36 mouse cellular contexts compared by ENCODE assay signal in genomic region chr4:155618321-155618720, GRCm38 (mm10). TPM values are rescaled to one million over a fixed set of nuclear protein-coding genes. Genes with fewer than 3 reads are reported as not detected.
A peak's percentile ranks its signal among the peaks of the same experiment; 100 is the strongest.
DNase-seq lines count a peak whose midpoint lies in the region; ATAC-seq and TF ChIP-seq lines count a peak whose summit lies in the region.
"Had no signal": no experiment of that assay in that cellular context is flagged by ENCODE, and none has a peak within 500 bp of the region (broad histone marks: within the 10 kb centered on the region; RNA-seq: fewer than 3 reads in every experiment).

No protein-coding gene starts in this region.

- no peak overlapping the region for H3K4me2 ChIP-seq in stomach, embryonic 14.5 days (replicated peaks; ENCODE audit: low read depth, low read length)
- no peak overlapping the region for H3K4me2 ChIP-seq in stomach, postnatal 0 days (replicated peaks; ENCODE audit: low read depth)
- H3K4me2 ChIP-seq in liver, embryonic 13.5 days, result no peak overlapping the region
- H3K4me2 ChIP-seq: forebrain, embryonic 13.5 days; hindbrain, embryonic 14.5 days; kidney, embryonic 15.5 days; midbrain, embryonic 13.5 days; neural tube, embryonic 13.5 days had no signal

- ATAC-seq in stomach, embryonic 14.5 days (ENCODE audit: insufficient number of reproducible peaks, insufficient read depth, low FRiP score, low read depth), result 0 out of 2 replicates have a peak, but pooled peaks have one; percentile 18
- no peak for ATAC-seq in stomach, postnatal 0 days (ENCODE audit: low FRiP score, low TSS enrichment)
- peak; percentile 73 for ATAC-seq in liver, embryonic 13.5 days (ENCODE audit: low read depth)
- ATAC-seq in megakaryocyte progenitor cell, adult 5-6 weeks (replicated peaks; ENCODE audit: poor library complexity), result peak; percentile 63
- ATAC-seq: forebrain, embryonic 13.5 days; midbrain, embryonic 13.5 days had no signal

- H3K4me3 ChIP-seq in layer of hippocampus, adult 2 months, result no peak overlapping the region
- no peak overlapping the region for H3K4me3 ChIP-seq in stomach, embryonic 14.5 days (ENCODE audit: low read depth, low read length)
- no peak overlapping the region for H3K4me3 ChIP-seq in stomach, postnatal 0 days (ENCODE audit: low read depth, low read length)
- no peak overlapping the region for H3K4me3 ChIP-seq in liver, embryonic 13.5 days (replicated peaks)
- H3K4me3 ChIP-seq: forebrain, embryonic 13.5 days; heart, embryonic 10.5 days; kidney, embryonic 15.5 days; megakaryocyte, embryonic 14.5 days; midbrain, embryonic 13.5 days; neural tube, embryonic 13.5 days had no signal

- H3K9ac ChIP-seq in stomach, embryonic 14.5 days (replicated peaks; ENCODE audit: low read depth, low read length), result no peak overlapping the region
- H3K9ac ChIP-seq in stomach, postnatal 0 days (ENCODE audit: low read length), result no peak overlapping the region
- H3K9ac ChIP-seq in liver, embryonic 13.5 days, result no peak overlapping the region
- H3K9ac ChIP-seq: forebrain, embryonic 13.5 days; hindbrain, embryonic 14.5 days; kidney, embryonic 15.5 days; midbrain, embryonic 13.5 days; neural tube, embryonic 13.5 days had no signal

- TF ChIP-seq EP300 in stomach, postnatal 0 days (optimal IDR thresholded peaks at IDR 0.05), result no peak

- H3K36me3 ChIP-seq in stomach, embryonic 14.5 days (ENCODE audit: control insufficient read depth, insufficient read depth, low read length), result peaks cover 45% of the 10 kb centered on the region
- H3K36me3 ChIP-seq in stomach, postnatal 0 days (ENCODE audit: control insufficient read depth, insufficient read depth, low read length), result peaks cover 28% of the 10 kb centered on the region
- H3K36me3 ChIP-seq in liver, embryonic 13.5 days, result peaks cover 81% of the 10 kb centered on the region

- no peak for DNase-seq in layer of hippocampus, adult 2 months (ENCODE audit: low spot score in 2 of 2)
- no peak for DNase-seq in layer of hippocampus, adult 9-10 months (ENCODE audit: low spot score)
- DNase-seq in stomach, postnatal 0 days (ENCODE audit: low spot score), result no peak
- DNase-seq in liver, embryonic 13.5 days, result no peak
- DNase-seq in thymus, postnatal 14 days, result no peak
- DNase-seq in heart, postnatal 25 days (ENCODE audit: low spot score), result no peak
- DNase-seq: adrenal gland, postnatal 25 days; B cell, adult 2 months; cerebellum, adult 18-20 months; cerebellum, postnatal 14 days; gastrocnemius, postnatal 25 days; kidney, adult 18-20 months; kidney, postnatal 4 days; lung, postnatal 36 days; right cerebral cortex, postnatal 25 days had no signal

- intact Hi-C loops in heart, postnatal 25 days (cut with DNase I), result no loop called here

- no peaks in the 10 kb centered on the region for H3K27me3 ChIP-seq in stomach, embryonic 14.5 days (ENCODE audit: control insufficient read depth, insufficient read depth, low read length)
- H3K27me3 ChIP-seq in stomach, postnatal 0 days (ENCODE audit: control insufficient read depth, insufficient read depth, low read length), result no peaks in the 10 kb centered on the region
- H3K27me3 ChIP-seq in liver, embryonic 13.5 days, result no peaks in the 10 kb centered on the region
- H3K27me3 ChIP-seq: forebrain, embryonic 13.5 days; kidney, embryonic 15.5 days; megakaryocyte, embryonic 14.5 days; midbrain, embryonic 13.5 days; neural tube, embryonic 13.5 days had no signal

- peak overlapping the region; percentile 43 for H3K27ac ChIP-seq in layer of hippocampus, adult 2 months
- H3K27ac ChIP-seq in stomach, embryonic 14.5 days (ENCODE audit: low read length), result no peak overlapping the region
- H3K27ac ChIP-seq in stomach, postnatal 0 days (replicated peaks), result no peak overlapping the region
- no peak overlapping the region for H3K27ac ChIP-seq in liver, embryonic 13.5 days
- H3K27ac ChIP-seq: forebrain, embryonic 13.5 days; heart, embryonic 10.5 days; hindbrain, embryonic 14.5 days; kidney, embryonic 15.5 days; midbrain, embryonic 13.5 days; neural tube, embryonic 13.5 days had no signal

- H3K9me3 ChIP-seq in stomach, embryonic 14.5 days (ENCODE audit: control insufficient read depth, low read depth, low read length), result no peaks in the 10 kb centered on the region
- no peaks in the 10 kb centered on the region for H3K9me3 ChIP-seq in stomach, postnatal 0 days (ENCODE audit: control insufficient read depth, low read length)
- H3K9me3 ChIP-seq in liver, embryonic 13.5 days (replicated peaks), result no peaks in the 10 kb centered on the region
- H3K9me3 ChIP-seq: forebrain, embryonic 13.5 days; heart, embryonic 10.5 days; kidney, embryonic 15.5 days; megakaryocyte, embryonic 14.5 days; midbrain, embryonic 13.5 days; neural tube, embryonic 13.5 days had no signal

- H3K4me1 ChIP-seq in stomach, embryonic 14.5 days (ENCODE audit: control insufficient read depth, insufficient read depth, low read length), result no peaks in the 10 kb centered on the region
- no peaks in the 10 kb centered on the region for H3K4me1 ChIP-seq in stomach, postnatal 0 days (replicated peaks; ENCODE audit: control insufficient read depth, insufficient read depth)
- peaks cover 19% of the 10 kb centered on the region for H3K4me1 ChIP-seq in liver, embryonic 13.5 days (replicated peaks)
- H3K4me1 ChIP-seq: heart, embryonic 10.5 days had no signal

- no peak for TF ChIP-seq CTCF in layer of hippocampus, adult 2 months (conservative IDR thresholded peaks at IDR 0.05)
- TF ChIP-seq CTCF in stomach, postnatal 0 days (IDR thresholded peaks at IDR 0.05; ENCODE audit: low read depth), result no peak

- 89% methylated on average over 5 of the region's 5 CpGs for WGBS in stomach, embryonic 14.5 days
- 93% methylated on average over 5 of the region's 5 CpGs for WGBS in stomach, postnatal 0 days
- 47% methylated on average over 5 of the region's 5 CpGs for WGBS in liver, embryonic 13.5 days (ENCODE audit: insufficient replicate concordance)

RNA-seq across cellular contexts. Expression of gene Cdk11b, which starts 6.3 kb away (rescaled TPM):
- 10 to 100 TPM; 43.6 to 48.8 TPM for total RNA-seq in layer of hippocampus, adult 2 months (2021)
- 57.0 and 57.3 TPM in 2 replicates for polyA plus RNA-seq in stomach, embryonic 14.5 days (2014; fragmentation: Nextera tagmentation; extraction: Ambion mirVana)
- polyA plus RNA-seq in stomach, postnatal 0 days (2015; fragmentation: Nextera tagmentation; extraction: Ambion mirVana), result 39.5 and 46.9 TPM in 2 replicates
- 30.6 and 36.2 TPM in 2 replicates for polyA plus RNA-seq in liver, embryonic 13.5 days (2015; fragmentation: Nextera tagmentation; extraction: Ambion mirVana)
- 34.5 and 39.3 TPM in 2 replicates for total RNA-seq in megakaryocyte progenitor cell, adult 5-6 weeks (2015)
- total RNA-seq in megakaryocyte progenitor cell, adult 5-6 weeks (2017), result 50.7 and 56.0 TPM in 2 replicates
- 10 to 100 TPM; 29.2 to 30.3 TPM for total RNA-seq in heart, postnatal 25 days (2021)

RNA-seq across cellular contexts. Expression of gene Slc35e2, which starts 17.1 kb away (rescaled TPM):
- total RNA-seq in layer of hippocampus, adult 2 months (2021), result 10 to 100 TPM; 39.7 to 40.3 TPM
- 10.4 TPM in 2 replicates for polyA plus RNA-seq in stomach, embryonic 14.5 days (2014; fragmentation: Nextera tagmentation; extraction: Ambion mirVana)
- 3.2 and 3.8 TPM in 2 replicates for polyA plus RNA-seq in stomach, postnatal 0 days (2015; fragmentation: Nextera tagmentation; extraction: Ambion mirVana)
- polyA plus RNA-seq in liver, embryonic 13.5 days (2015; fragmentation: Nextera tagmentation; extraction: Ambion mirVana), result 4.4 and 5.9 TPM in 2 replicates
- total RNA-seq in megakaryocyte progenitor cell, adult 5-6 weeks (2015), result 16.8 and 20.2 TPM in 2 replicates
- 8.9 and 11.0 TPM in 2 replicates for total RNA-seq in megakaryocyte progenitor cell, adult 5-6 weeks (2017)
- total RNA-seq in heart, postnatal 25 days (2021), result 1 to 10 TPM; 7.8 to 7.9 TPM

RNA-seq across cellular contexts. Expression of gene Gm10563, which starts 26.9 kb away (rescaled TPM):
- total RNA-seq in layer of hippocampus, adult 2 months (2021), result not detected
- not detected in 2 replicates for polyA plus RNA-seq in stomach, embryonic 14.5 days (2014; fragmentation: Nextera tagmentation; extraction: Ambion mirVana)
- polyA plus RNA-seq in stomach, postnatal 0 days (2015; fragmentation: Nextera tagmentation; extraction: Ambion mirVana), result not detected in 2 replicates
- polyA plus RNA-seq in liver, embryonic 13.5 days (2015; fragmentation: Nextera tagmentation; extraction: Ambion mirVana), result not detected in 2 replicates
- not detected in 2 replicates for total RNA-seq in megakaryocyte progenitor cell, adult 5-6 weeks (2015)
- total RNA-seq in megakaryocyte progenitor cell, adult 5-6 weeks (2017), result not detected in 2 replicates
- not detected for total RNA-seq in heart, postnatal 25 days (2021)
- total RNA-seq: adrenal gland, adult 18-20 months; adrenal gland, postnatal 25 days; gastrocnemius, postnatal 25 days; hematopoietic stem cell, adult 5-6 weeks; left cerebral cortex, adult 18-20 months; left cerebral cortex, postnatal 14 days; liver, adult 2 months had no signal
- polyA plus RNA-seq: brain, embryonic 14.5 days; cortical plate, adult 2 months; embryonic facial prominence, embryonic 14.5 days; forebrain, embryonic 13.5 days; heart, embryonic 10.5 days; heart, embryonic 16.5 days; hindbrain, embryonic 14.5 days; kidney, embryonic 15.5 days; limb, embryonic 11.5 days; liver, adult 2 months; lung, embryonic 16.5 days; midbrain, embryonic 13.5 days; neural tube, embryonic 13.5 days; urinary bladder, adult 2 months had no signal

RNA-seq across cellular contexts. Expression of gene Mmp23, which starts 34.9 kb away (rescaled TPM):
- total RNA-seq in layer of hippocampus, adult 2 months (2021), result 1 to 10 TPM; 2.7 to 3.4 TPM
- 25.0 and 26.3 TPM in 2 replicates for polyA plus RNA-seq in stomach, embryonic 14.5 days (2014; fragmentation: Nextera tagmentation; extraction: Ambion mirVana)
- polyA plus RNA-seq in stomach, postnatal 0 days (2015; fragmentation: Nextera tagmentation; extraction: Ambion mirVana), result 87.9 and 89.3 TPM in 2 replicates
- 4.9 and 6.0 TPM in 2 replicates for polyA plus RNA-seq in liver, embryonic 13.5 days (2015; fragmentation: Nextera tagmentation; extraction: Ambion mirVana)
- 0.12 and 0.20 TPM in 2 replicates for total RNA-seq in megakaryocyte progenitor cell, adult 5-6 weeks (2015)
- total RNA-seq in megakaryocyte progenitor cell, adult 5-6 weeks (2017), result not detected in 2 replicates
- total RNA-seq in heart, postnatal 25 days (2021), result 1 to 10 TPM; 8.5 to 8.6 TPM
- total RNA-seq: hematopoietic stem cell, adult 5-6 weeks had no signal

RNA-seq across cellular contexts. Expression of gene Mib2, which starts 50.7 kb away (rescaled TPM):
- total RNA-seq in layer of hippocampus, adult 2 months (2021), result 100 to 1,000 TPM; 111 to 114 TPM
- 18.9 and 21.9 TPM in 2 replicates for polyA plus RNA-seq in stomach, embryonic 14.5 days (2014; fragmentation: Nextera tagmentation; extraction: Ambion mirVana)
- 10.5 and 11.0 TPM in 2 replicates for polyA plus RNA-seq in stomach, postnatal 0 days (2015; fragmentation: Nextera tagmentation; extraction: Ambion mirVana)
- 3.2 and 3.7 TPM in 2 replicates for polyA plus RNA-seq in liver, embryonic 13.5 days (2015; fragmentation: Nextera tagmentation; extraction: Ambion mirVana)
- 3.1 and 3.6 TPM in 2 replicates for total RNA-seq in megakaryocyte progenitor cell, adult 5-6 weeks (2015)
- total RNA-seq in megakaryocyte progenitor cell, adult 5-6 weeks (2017), result 19.7 and 24.5 TPM in 2 replicates
- total RNA-seq in heart, postnatal 25 days (2021), result 10 to 100 TPM; 23.0 to 28.0 TPM
